Mouse (Mus musculus) ES-Bruce4 (cell line): ENCODE measurements around the gene Ube2e1. TPM values are rescaled to one million over a fixed set of nuclear protein-coding genes. Genes with fewer than 3 reads are reported as not detected.

Experiments
- H3K27ac ChIP-seq: 2 replicates; pipeline ENCODE4 v1.5.1; 2012; ENCODE audit warnings: low read length, inconsistent platforms; ENCODE audit not compliant: insufficient read depth
- H3K27me3 ChIP-seq: 2 replicates; pipeline ENCODE4 v1.6.1; 2012; ENCODE audit warnings: mild to moderate bottlenecking, low read length, inconsistent platforms; ENCODE audit not compliant: control insufficient read depth, poor library complexity, insufficient read depth, severe bottlenecking
- H3K36me3 ChIP-seq: 2 replicates; pipeline ENCODE4 v1.6.1; 2012; ENCODE audit warnings: inconsistent platforms, mild to moderate bottlenecking, low read length, moderate library complexity; ENCODE audit not compliant: control insufficient read depth, poor library complexity, insufficient read depth, severe bottlenecking
- H3K4me1 ChIP-seq: one replicate; pipeline ENCODE4 v1.8.1; 2011; ENCODE audit warnings: low read length; ENCODE audit not compliant: control insufficient read depth, insufficient read depth
- H3K4me3 ChIP-seq: 2 replicates; pipeline ENCODE4 v1.5.1; 2011; ENCODE audit warnings: low read depth, mild to moderate bottlenecking, low read length
- H3K9ac ChIP-seq: 2 replicates; pipeline ENCODE4 v1.6.1; 2012; ENCODE audit warnings: low read depth, mild to moderate bottlenecking, inconsistent platforms; ENCODE audit not compliant: poor library complexity, severe bottlenecking
- H3K9me3 ChIP-seq: replicated peaks from 2 replicates; pipeline ENCODE4 v1.6.1; 2012; ENCODE audit warnings: mild to moderate bottlenecking, low read length, inconsistent platforms; ENCODE audit not compliant: control insufficient read depth, poor library complexity, insufficient read depth, severe bottlenecking
- CTCF ChIP-seq: IDR thresholded peaks from one replicate; pipeline ENCODE4 v1.8.1; 2011; ENCODE audit warnings: low read depth, low read length
- EP300 ChIP-seq: IDR thresholded peaks from 2 replicates; pipeline ENCODE4 v1.6.1; 2011; ENCODE audit warnings: low read depth, low read length; ENCODE audit not compliant: insufficient read depth
- POLR2A ChIP-seq: IDR thresholded peaks from one replicate; pipeline ENCODE4 v1.8.1; 2011; ENCODE audit warnings: low read length; ENCODE audit not compliant: insufficient read depth
- polyA plus RNA-seq: library from polyadenylated mRNA; stranded (reverse); fragments of >200 nt; gene quantifications from 2 replicates; pipeline ENCODE4 v1.2.4, GENCODE M21; 2011; ENCODE audit warnings: low read depth; ENCODE audit not compliant: missing spikeins, insufficient read depth, insufficient read length

The Ube2e1 gene
- polyA plus RNA-seq, 1 experiment = 128 TPM

DNA sequence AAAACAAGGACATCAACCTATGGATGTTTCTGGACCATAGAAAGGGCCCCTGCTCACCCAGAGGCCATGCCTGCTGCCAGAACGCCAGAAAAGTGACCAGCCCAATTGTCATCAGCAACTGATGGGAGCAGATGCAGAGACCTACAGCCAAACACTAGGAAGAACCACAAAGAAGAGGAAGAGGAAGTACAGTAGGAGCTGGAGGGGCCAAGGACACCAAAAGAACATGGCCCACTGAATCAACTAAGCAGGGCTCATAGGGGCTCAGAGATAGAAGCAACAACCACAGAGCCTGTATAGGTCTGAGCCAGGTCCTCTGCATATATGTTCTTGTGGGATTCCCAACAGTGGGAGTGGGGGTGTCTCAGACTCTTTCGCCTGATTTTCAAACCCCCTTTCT, 34.2 kb downstream of the Ube2e1 start:
- H3K4me3 ChIP-seq = no peak overlapping the region
- no peaks in the 10 kb centered on the region for H3K4me1 ChIP-seq
- no peak overlapping the region for H3K27ac ChIP-seq
- no peaks in the 10 kb centered on the region for H3K9me3 ChIP-seq
- no peak overlapping the region for H3K9ac ChIP-seq
- no peaks in the 10 kb centered on the region for H3K27me3 ChIP-seq
- no peak for TF ChIP-seq POLR2A
- TF ChIP-seq EP300 = no peak
- TF ChIP-seq CTCF = no peak
- no peaks in the 10 kb centered on the region for H3K36me3 ChIP-seq

DNA sequence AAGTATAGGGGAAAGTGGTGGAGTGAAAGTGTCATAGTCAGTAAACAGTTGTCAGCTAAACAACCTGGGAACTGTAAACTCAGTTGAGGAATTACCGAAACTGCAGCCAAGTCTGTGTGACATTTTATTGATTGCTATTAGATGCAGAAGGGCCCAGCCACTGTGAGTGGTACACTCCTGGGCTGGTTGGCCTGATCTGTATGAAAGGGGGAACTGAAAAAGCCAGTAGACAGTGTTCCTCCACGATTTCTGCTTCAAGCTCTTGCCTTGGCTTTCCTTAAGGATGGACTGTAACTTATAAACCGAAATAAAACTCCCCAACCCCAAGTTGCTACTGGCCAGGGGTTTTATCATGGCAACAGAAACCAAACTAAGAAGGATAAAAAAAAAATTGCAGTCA, 39.1 kb downstream of the Ube2e1 start:
- H3K4me1 ChIP-seq = no peaks in the 10 kb centered on the region
- no peak overlapping the region for H3K4me3 ChIP-seq
- H3K27ac ChIP-seq = no peak overlapping the region
- TF ChIP-seq POLR2A (no peak), CTCF (no peak), EP300 (no peak)
- H3K27me3 ChIP-seq = no peaks in the 10 kb centered on the region
- H3K9ac ChIP-seq = no peak overlapping the region
- no peaks in the 10 kb centered on the region for H3K36me3 ChIP-seq
- H3K9me3 ChIP-seq = no peaks in the 10 kb centered on the region

DNA sequence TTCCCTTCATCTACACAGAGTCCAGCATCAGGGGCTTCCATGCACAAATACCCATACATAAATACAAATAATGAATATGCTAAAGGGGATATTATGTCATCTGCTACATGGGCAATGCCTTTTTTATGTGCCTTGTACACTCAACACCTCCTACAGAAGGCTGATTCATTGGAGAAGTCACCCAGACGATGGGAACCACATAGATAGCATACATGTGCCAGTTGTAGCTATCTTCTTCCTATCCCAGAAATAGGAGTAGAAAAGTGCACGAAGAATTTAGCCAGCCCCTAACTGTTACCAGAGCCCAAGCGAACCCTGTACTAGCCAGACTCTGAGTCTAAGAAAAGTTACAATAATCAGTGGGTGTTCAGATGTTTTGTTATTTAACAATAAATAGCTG, 39.5 kb downstream of the Ube2e1 start:
- no peaks in the 10 kb centered on the region for H3K4me1 ChIP-seq
- no peaks in the 10 kb centered on the region for H3K9me3 ChIP-seq
- no peaks in the 10 kb centered on the region for H3K36me3 ChIP-seq
- H3K4me3 ChIP-seq = no peak overlapping the region
- no peak overlapping the region for H3K27ac ChIP-seq
- TF ChIP-seq POLR2A (no peak), CTCF (no peak), EP300 (no peak)
- H3K27me3 ChIP-seq = no peaks in the 10 kb centered on the region
- H3K9ac ChIP-seq = no peak overlapping the region

DNA sequence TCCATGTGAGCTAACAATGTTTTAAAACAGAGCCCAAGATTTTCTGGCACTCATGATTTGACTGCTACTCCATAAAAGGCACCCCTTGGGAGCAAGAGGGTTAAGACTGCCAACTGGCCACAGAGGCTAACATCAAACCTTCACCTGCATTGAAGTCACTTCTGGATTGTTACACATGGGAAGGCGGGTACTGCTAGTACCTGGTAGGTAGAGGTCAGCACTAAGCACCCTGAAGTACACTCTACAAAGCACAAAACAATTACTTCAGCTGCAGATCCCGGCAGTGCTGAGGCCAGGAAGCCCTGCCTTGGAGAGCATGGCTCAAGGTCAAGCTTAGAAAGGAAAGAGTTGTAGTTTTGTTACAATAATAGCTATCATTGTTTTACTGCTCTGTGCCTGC, 44.3 kb downstream of the Ube2e1 start:
- Histone ChIP-seq H3K27ac (no peak overlapping the region), H3K36me3 (no peaks in the 10 kb centered on the region; the same call in 1 of the 2 replicates)

DNA sequence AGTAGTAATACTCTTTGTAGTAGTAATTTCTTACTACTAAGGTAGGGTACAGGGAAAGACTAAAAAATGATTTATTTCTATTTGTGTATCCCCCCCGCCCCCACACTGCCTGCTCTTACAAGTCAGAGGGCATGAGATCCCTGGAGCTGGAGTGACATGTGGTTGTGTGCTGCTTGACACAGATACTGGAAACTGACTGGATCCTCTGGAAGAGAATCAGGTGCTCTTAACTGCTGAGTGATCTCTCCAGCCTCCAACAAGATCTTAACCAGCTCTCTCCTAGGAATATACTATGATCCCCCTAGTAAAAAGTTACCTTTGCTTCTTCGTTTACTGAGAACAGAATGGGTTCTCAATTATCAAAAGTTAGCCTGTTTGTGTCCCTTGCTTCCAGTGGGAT, 45.2 kb downstream of the Ube2e1 start:
- Histone ChIP-seq H3K9ac (no peak overlapping the region), H3K4me3 (no peak overlapping the region), H3K27ac (no peak overlapping the region), H3K36me3 (no peaks in the 10 kb centered on the region; the same call in 1 of the 2 replicates), H3K4me1 (no peaks in the 10 kb centered on the region), H3K9me3 (no peaks in the 10 kb centered on the region), H3K27me3 (no peaks in the 10 kb centered on the region)
- TF ChIP-seq CTCF (no peak), EP300 (no peak), POLR2A (no peak)

More for the DNA sequence above, 44.3 kb downstream of the Ube2e1 start:
- Histone ChIP-seq H3K4me1 (no peaks in the 10 kb centered on the region), H3K9me3 (no peaks in the 10 kb centered on the region), H3K4me3 (no peak overlapping the region), H3K9ac (no peak overlapping the region), H3K27me3 (no peaks in the 10 kb centered on the region)
- TF ChIP-seq CTCF (no peak), POLR2A (no peak), EP300 (no peak)

DNA sequence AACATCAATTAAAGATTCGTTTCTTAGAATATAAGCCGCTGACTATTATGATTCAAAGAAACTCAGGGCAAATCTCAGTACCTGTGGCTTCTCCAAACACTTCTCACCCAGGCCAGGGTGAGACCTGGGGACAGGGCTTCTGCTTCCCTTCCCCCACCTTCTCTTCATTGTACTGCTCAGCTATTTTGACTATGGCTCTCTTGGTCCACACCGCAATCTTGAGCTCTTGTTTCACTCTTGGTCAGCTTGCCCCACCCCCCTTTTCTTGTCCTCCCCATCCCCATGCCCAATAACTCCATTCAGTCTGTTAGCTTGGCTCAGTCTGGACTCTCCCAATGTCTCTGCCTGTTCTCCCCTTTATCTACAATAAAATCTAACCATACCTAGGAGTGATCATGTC, 46.2 kb downstream of the Ube2e1 start:
- no peak overlapping the region for H3K4me3 ChIP-seq

More for the DNA sequence above, 46.2 kb downstream of the Ube2e1 start:
- H3K36me3 ChIP-seq = no peaks in the 10 kb centered on the region; the same call in 1 of the 2 replicates
- no peaks in the 10 kb centered on the region for H3K4me1 ChIP-seq
- no peaks in the 10 kb centered on the region for H3K27me3 ChIP-seq
- no peak overlapping the region for H3K9ac ChIP-seq
- H3K9me3 ChIP-seq = no peaks in the 10 kb centered on the region
- no peak overlapping the region for H3K27ac ChIP-seq
- TF ChIP-seq POLR2A = no peak
- no peak for TF ChIP-seq CTCF
